Mouse (Mus musculus): ENCODE data around the gene Sorbs2.

Sorbs2 gene

DNA sequence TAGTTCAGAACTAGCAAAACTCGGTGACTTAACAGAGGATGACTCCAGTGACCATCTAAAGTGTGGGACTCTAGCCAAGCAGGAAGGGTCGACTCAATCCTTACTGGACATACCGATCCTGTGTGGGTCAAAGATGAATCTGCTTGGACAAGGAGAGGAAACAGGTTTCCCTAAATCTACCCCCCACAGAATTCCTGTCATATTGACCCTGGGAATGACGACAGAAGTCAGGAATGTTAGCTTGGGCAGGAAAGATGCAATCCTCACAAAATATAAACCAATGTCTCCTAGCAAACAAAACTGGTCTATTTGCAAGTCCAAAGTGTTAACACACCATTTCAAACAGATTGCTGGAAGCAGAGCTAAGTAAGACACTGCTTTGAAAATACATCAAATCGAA lies 118.8 kb downstream of the Sorbs2 start:
- no peak for DNase-seq

DNA sequence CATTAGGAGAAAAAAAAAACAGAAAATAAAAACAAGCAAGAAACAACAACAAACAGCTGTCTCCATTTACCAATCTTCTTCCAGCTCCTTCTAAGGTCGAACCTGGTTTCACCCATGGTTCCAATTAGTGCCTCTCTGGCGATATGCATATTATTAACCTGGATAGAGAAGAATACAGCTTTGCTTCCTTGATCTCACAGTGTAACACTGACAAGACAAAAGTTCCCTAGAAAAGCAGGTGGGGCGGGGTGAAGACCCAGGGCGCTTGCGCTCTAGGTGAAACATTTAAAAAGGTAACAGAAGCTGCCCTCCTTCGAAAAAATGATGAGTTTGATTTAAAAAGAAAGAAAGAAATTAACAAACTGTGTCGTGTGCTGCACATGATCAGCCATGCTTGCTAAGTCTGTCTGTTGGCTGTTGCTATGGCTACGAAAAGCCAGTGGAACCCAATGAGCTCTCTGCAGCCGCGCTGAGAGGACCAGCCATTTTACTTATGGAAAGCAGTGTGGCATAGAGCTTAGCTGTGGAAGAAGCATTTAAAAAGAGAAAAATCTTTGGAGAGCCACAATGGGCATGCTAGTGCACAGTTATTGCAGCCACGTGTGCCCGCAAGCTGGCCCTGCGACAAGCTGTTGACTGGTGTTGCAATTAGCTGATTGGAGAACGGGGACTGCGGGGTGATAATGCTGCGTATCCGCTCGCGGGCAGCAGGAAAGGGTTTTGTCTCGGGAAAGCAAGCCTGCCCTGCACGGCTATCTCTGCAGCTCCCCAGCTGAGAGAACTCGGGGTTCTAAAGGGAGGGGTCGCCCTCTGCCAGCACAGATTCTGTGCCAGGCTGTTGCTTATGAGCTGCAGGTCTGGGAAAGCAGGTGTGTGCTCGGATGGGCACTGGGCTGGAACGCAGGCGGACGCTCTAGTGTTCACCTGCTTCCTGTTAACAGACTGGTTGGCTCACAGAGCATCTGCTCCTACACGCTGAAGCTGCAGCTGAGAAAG lies 120.0 kb downstream of the Sorbs2 start:
- DNase-seq: peak; percentile 66

DNA sequence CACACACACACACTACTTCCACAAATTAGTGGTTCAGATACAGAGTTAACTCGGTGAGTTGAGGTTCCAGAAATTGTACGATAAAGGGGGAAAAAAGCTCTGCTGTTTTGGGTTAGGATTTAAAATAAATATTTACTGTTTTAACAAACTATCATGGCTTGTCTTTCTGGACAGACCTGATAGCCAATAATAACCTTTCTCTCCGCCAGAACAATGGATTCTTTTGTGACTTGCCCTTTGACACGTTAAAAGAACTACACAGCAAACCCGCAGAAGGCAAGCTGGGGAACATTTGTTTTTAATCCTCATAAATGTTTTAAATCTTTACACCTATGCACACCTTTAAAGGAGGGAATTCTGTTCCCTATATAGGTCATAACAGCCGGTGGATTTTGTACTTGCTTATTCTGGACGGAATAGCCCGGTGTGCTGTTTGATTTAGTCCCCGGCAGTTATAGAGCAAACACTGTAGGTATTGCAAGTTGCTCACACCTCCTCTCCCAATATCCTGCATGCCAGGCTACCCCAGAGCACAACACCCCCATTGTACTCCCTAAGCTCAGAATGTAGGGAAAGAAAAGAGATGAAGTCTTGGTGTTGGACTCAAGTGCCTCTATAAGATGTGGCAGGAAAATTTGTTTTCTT lies 121.0 kb downstream of the Sorbs2 start:
- no peak for DNase-seq

- no peak for DNase-seq
These were observed 121.5 kb downstream of the Sorbs2 start for GRCm38 (mm10) chr8:45629066-45629430.

DNA sequence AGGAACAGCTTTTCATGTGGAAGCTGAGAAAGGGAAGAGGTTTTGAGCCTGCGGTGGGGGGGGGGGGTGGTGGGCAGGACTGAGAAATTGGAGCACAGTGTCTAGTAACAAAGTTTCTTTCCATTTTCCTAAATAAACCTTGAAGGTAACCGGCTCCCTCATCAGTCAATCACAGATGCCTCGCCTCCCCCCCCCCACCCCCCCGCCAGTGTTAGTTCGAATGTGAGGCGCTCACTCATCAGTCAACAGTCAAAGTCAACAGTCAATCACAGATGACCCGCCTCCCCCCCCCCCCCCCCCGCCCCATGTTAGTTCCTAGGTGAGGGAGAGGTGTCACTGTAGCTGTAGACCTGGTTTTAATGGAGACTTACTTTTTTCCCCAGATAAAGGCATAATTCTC lies 123.4 kb downstream of the Sorbs2 start:
- DNase-seq: no peak

GRCm38 (mm10) chr8:45635155-45635554 lies 127.6 kb downstream of the Sorbs2 start:
- no peak for DNase-seq

GRCm38 (mm10) chr8:45637745-45638144 lies 130.2 kb downstream of the Sorbs2 start:
- no peak for DNase-seq

- DNase-seq: no peak
These were observed 131.9 kb downstream of the Sorbs2 start for GRCm38 (mm10) chr8:45639444-45639843.

DNA sequence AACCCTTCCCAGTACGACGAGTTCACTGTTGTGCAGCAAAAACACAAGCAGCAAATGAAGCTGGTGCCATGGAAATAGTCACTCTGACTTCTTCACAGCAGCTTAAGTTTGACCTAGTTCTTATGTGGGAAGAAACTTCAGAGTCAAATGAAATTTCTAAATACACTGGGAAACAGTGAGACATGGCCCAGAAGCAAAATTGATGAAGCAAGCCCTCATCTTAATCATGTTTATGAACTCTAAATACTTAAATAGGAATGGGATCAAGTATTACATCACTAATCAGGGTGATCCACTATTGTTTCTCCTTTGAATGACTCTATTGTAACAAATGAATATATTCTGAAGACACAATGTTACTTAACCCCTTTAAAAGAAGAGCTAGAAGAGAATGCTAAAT lies 137.1 kb downstream of the Sorbs2 start:
- no peak for DNase-seq

- no peak for DNase-seq
These were observed 141.5 kb downstream of the Sorbs2 start for GRCm38 (mm10) chr8:45649063-45649462.

- DNase-seq: no peak
These were observed 142.4 kb downstream of the Sorbs2 start for GRCm38 (mm10) chr8:45649966-45650365.

GRCm38 (mm10) chr8:45658021-45658420 lies 150.4 kb downstream of the Sorbs2 start:
- no peak for DNase-seq

DNA sequence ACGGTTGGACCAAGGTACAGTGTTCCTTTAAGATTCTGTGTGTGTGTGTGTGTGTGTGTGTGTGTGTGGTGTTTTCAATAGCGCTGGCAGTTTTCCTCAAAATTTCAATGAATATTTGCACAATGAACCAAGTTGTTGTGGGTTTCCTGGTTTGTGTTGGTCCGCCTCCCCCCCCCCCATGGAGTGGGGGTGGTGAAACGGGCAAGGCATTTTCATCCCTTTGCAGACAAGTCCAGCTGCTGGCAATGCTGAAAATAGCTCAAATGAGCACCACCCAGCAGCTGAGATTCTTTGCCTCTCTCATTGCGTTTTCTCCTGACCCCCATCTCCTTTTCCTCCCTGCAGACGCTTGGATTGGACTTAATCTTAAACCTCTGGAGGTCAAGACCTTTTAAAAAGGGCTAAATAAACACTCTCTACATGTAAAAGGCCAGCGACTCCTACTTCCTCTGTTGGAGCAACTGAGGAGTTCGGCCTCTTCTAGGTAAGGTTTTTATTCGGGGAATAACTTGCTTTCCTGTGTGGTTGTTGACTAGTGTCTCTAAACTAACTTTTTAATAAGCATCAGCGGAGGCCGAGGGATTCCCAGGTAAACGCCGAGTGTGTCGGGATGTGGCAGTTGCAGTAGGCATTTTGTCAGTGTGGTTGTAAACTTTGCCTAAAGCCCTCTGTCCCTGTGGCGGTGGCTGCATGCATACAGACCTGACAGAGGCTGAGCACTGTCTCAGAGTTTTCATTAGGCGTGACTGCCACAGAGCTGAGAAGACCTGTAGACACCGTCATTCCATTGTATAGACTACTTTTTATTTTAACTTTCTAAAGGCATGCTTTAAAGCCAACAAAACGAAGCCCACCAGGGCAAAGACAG lies 151.1 kb downstream of the Sorbs2 start:
- no peak for DNase-seq

DNA sequence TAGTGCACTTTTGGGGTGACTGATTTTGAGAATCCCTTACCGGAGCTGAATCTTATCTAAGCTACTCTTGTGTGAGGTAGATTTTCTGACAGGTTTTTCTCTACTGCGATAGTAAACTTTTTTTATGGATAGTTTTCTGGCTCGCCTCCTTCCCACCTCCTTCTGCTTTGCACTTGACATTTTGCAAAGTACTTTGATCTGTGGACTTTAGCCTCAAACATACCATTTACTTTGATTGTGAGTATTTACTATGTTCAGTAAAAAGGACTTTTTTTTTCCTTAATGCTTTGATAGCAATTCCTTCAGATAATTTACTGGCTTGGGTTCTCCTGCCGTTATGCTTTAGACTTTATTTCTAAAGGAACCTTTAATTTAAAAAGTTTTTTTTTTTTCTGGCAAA lies 151.9 kb downstream of the Sorbs2 start:
- no peak for DNase-seq

DNA sequence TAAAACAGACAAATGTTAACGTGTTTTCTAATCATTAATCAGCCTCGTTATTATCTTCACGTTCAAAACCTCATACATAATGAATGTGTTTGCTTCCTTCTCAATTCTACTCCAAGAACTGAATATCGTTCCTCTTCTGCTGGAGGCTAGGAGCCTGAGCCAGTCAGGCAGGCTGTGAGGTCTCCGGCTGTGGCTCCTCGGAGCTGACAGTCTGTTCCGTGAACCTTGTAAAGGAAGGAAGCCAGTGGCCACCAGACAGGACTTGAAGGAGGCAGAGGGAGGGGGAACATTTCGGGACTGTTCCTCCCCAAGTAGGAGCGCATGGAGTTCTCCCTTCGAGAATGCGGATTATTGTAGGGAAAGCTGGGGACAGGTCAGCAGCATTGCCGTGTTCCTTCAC lies 153.0 kb downstream of the Sorbs2 start:
- no peak for DNase-seq

- DNase-seq: no peak
These were observed 154.0 kb downstream of the Sorbs2 start for GRCm38 (mm10) chr8:45661605-45662004.

DNA sequence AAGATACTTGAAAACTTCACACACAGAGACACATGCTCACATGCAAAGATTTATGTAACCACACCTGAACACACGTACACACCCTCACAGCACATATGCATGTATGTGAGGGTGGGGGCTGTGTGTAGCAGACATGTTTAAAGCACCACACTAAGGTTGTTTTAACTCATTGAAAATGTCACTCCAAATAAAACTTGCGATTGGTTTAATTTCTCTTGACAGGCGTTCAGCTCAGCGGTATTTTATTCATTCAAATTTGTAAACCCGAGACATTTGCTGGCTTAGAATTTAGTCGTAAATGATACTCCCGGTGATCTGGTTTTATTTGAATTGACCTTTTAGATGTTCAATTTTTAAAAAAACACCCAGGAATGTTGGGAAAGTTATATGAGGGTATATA lies 158.6 kb downstream of the Sorbs2 start:
- DNase-seq: no peak

DNA sequence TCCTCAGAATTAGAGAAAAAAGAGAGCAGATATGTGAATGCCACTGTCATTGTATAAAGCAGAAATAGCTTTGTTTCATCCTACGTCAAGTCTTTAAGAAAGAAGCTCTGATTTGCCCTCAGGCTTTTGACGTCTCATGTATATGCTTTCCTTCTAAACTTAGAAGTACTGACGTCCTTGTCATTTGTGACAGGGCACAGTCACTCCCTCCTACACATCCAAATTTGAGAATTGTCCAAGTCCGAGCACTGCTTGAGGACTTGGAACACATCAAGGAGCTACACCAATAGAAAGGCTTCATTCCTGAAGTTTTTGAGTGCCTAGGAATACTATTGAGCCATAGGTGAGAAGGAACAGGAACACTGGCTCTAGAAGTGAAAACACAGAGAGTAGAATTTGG lies 165.6 kb downstream of the Sorbs2 start:
- DNase-seq: no peak

DNA sequence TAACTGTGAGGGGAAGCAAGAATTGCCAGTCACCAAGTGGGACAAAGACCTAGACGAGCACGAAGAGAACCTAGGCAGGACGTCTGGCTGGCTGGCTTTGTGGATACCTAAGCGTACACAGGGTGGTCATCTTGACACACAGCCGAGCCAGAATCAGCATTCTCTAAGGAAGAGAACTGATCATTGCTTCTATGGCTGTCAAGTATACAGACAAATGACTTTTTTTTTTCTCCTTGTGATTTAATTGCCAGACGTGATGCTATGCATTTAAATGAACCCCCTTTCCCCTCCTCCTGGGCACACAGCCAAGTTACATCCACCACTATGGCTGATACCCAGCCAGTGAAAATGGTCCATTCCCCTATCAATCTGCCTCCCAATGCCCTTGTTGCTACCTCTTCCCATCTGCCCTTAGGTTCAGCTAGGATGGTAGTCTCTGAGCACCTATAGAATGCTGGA lies 168.3 kb downstream of the Sorbs2 start:
- DNase-seq: no peak

- no peak for DNase-seq
These were observed 169.7 kb downstream of the Sorbs2 start for GRCm38 (mm10) chr8:45677114-45677853.

- DNase-seq: no peak
These were observed 170.3 kb downstream of the Sorbs2 start for GRCm38 (mm10) chr8:45677854-45678241.

DNA sequence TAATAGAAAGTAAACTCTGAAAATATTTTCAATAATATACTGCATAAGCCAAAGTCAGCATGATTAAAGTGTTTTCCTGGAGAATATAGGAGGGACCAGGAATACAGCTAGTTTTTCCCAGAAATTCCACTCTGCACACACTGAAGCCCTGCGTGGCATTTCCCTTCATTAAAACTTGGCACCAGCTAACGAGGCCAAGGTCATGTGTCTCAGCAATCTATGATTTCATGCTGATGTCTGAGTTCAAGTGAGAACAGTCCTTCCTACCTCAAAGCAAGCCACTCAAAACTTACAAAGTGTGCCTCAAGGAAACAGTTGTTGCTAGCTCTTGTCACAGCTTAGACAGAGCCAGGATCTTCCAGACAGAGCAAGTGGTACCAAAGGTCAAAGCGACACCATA lies 173.6 kb downstream of the Sorbs2 start:
- no peak for DNase-seq
